Mouse (Mus musculus) hindbrain, embryonic 15.5 days (tissue): Measurements from ENCODE around the gene Wdr76. TPM values are rescaled to one million over a fixed set of nuclear protein-coding genes. Genes with fewer than 3 reads are reported as not detected.
"Not testable (repeated sequence)": the region's sequence is repeated elsewhere in the genome, so short reads cannot be mapped to it uniquely, and the experiment has no call there.

Source experiments
- ATAC-seq: fragments of 200-750 bp; cut with Nextera tagmentation; 2 replicates; pipeline ENCODE4 v1.8.0; 2017; ENCODE audit warnings: low read depth, moderate number of reproducible peaks, moderate TSS enrichment; ENCODE audit not compliant: low FRiP score
- H3K27ac ChIP-seq: fragments of 300-500 bp; sonication (generic); replicated peaks from 2 replicates; pipeline ENCODE4 v1.5.1; 2015; ENCODE audit warnings: mild to moderate bottlenecking, inconsistent platforms
- H3K27me3 ChIP-seq: fragments of 300-500 bp; sonication (generic); 2 replicates; pipeline ENCODE4 v1.6.1; 2015; ENCODE audit warnings: control low read depth, inconsistent platforms
- H3K36me3 ChIP-seq: fragments of 300-500 bp; sonication (generic); 2 replicates; pipeline ENCODE4 v1.6.1; 2015; ENCODE audit warnings: control low read depth, inconsistent platforms
- H3K4me1 ChIP-seq: fragments of 300-500 bp; sonication (generic); replicated peaks from 2 replicates; pipeline ENCODE4 v1.6.1; 2015; ENCODE audit warnings: control low read depth, inconsistent platforms
- H3K4me2 ChIP-seq: fragments of 300-500 bp; sonication (generic); 2 replicates; pipeline ENCODE4 v1.6.1; 2015; ENCODE audit warnings: moderate library complexity, mild to moderate bottlenecking, inconsistent platforms
- H3K4me3 ChIP-seq: fragments of 300-500 bp; sonication (generic); 2 replicates; pipeline ENCODE4 v1.5.1; 2015; ENCODE audit warnings: mild to moderate bottlenecking, inconsistent platforms
- H3K9ac ChIP-seq: fragments of 300-500 bp; sonication (generic); 2 replicates; pipeline ENCODE4 v1.6.1; 2015; ENCODE audit warnings: inconsistent platforms
- H3K9me3 ChIP-seq: fragments of 300-500 bp; sonication (generic); 2 replicates; pipeline ENCODE4 v1.6.1; 2016; ENCODE audit warnings: control low read depth, inconsistent platforms
- WGBS: fragments of 180-500 bp; shearing (Covaris S2); methylation state at CpG from one replicate; pipeline ENCODE4 v1.1.7; 2015; 5-methylcytosine and 5-hydroxymethylcytosine counted together
- polyA plus RNA-seq: library from polyadenylated mRNA; unstranded; fragments of >200 nt; fragmentation: Nextera tagmentation; extraction: Ambion mirVana; gene quantifications from 2 replicates; pipeline ENCODE4 v1.2.1, GENCODE M21; 2015

Wdr76 gene
- polyA plus RNA-seq, 1 experiment from 2014 or later, result 3.9 TPM

DNA sequence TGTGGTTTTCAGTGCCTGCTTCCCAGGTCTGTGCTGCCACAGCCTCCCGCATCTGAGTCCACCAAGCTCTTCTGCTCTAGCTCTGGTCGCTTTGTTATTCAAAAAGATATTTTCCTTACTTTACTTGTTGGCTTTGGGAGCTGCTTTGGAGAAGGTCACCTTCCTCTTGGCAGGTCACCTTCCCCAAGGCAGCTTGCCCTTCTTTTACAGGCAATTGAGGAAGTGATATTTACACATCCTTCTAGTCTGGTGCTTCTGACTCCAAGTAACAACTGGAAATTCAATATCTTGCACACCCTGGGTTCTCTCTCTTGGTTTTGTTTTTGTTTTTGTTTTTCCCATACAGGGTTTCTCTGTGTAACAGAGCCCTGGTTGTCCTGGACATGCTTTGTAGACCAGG is 22.1 kb upstream of the Wdr76 start:
- H3K9ac ChIP-seq, H3K36me3 ChIP-seq, H3K4me3 ChIP-seq, H3K4me2 ChIP-seq, H3K27ac ChIP-seq, ATAC-seq, H3K4me1 ChIP-seq, H3K27me3 ChIP-seq, H3K9me3 ChIP-seq: not testable (repeated sequence)
- WGBS, result 88% methylated on average over 2 of the region's 2 CpGs

DNA sequence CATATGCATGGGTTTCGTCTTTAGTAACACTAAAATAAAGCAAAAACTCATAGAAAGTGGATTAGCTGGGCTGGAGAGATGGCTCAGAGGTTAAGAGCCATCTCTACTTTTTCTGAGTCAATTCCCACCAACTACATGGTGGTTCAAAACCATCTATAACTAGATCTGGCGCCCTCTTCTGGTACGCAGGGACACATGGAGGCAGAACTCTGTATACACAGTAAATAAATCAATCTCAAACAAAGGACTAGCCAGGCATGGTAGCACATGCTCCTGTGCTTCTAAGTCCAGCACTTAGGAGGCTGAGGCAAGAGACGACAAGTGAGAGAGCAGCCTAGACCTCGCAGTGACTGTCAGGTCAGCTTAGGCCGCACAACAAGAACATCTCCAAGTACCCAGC is 5.0 kb upstream of the Wdr76 start:
- H3K9ac ChIP-seq, H3K4me2 ChIP-seq, H3K36me3 ChIP-seq, H3K9me3 ChIP-seq, H3K4me3 ChIP-seq, H3K27me3 ChIP-seq, H3K4me1 ChIP-seq, ATAC-seq, H3K27ac ChIP-seq: not testable (repeated sequence)
- 100% methylated on average over 1 of the region's 6 CpGs for WGBS

DNA sequence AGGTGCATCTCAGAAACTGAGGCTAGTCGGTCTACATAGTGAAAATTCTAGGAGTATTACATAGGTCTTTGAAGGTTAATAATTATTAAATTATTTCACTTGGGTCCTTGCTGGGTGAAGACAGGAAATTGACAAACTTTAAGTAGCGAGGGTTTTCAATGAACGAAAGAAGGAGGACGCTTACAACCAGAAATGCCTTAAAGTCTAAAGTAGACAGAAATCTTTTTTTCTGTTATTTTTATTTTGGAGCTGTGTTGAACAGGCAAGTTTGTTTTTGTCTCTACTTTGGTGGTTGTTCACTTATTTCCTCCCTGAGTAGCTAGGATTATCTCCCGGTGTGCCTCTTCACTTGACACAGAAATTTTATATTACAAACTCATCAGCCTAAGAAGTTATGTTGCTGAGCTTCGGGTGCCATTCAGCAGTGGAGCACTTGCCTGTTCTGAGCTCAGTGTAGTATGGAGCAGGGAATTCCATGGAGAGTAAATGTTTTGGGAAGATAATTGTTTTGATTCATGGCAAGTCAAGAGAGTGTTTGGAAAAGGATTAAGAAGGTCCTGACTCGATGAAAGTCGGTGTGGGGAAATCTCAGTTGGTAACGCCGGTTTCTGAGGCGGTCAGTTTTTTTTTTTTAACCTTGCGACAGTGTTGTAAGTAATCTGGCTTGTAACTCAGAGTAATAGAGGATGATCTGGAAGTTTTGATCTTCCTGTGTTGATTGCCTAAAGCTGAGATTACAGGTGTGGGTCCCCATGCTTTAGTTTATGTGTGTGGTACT is 839 bp downstream of the Wdr76 start:
- Histone ChIP-seq H3K9me3 (no peaks in the 10 kb centered on the region), H3K4me2 (peak overlapping the region; percentile 77), H3K36me3 (no peaks in the 10 kb centered on the region), H3K4me1 (peaks cover 23% of the 10 kb centered on the region), H3K27me3 (no peaks in the 10 kb centered on the region), H3K27ac (no peak overlapping the region), H3K4me3 (peak overlapping the region; percentile 69), H3K9ac (peak overlapping the region; percentile 68)
- WGBS, result 29% methylated on average over 12 of the region's 12 CpGs
- ATAC-seq, result no peak

GRCm38 (mm10) chr2:121507951-121508330 is 1.4 kb downstream of the Wdr76 start:
- peak overlapping the region; percentile 69; the same call in 1 of the 2 replicates for H3K4me3 ChIP-seq
- no peak for ATAC-seq
- 80% methylated on average over 2 of the region's 2 CpGs for WGBS
- H3K9ac ChIP-seq, result no peak overlapping the region
- H3K9me3 ChIP-seq, result no peaks in the 10 kb centered on the region
- no peak overlapping the region for H3K27ac ChIP-seq
- peak overlapping the region; percentile 77 for H3K4me2 ChIP-seq
- H3K36me3 ChIP-seq, result no peaks in the 10 kb centered on the region
- H3K4me1 ChIP-seq, result peaks cover 23% of the 10 kb centered on the region
- no peaks in the 10 kb centered on the region for H3K27me3 ChIP-seq

- 22% methylated on average over 16 of the region's 16 CpGs for WGBS
- ATAC-seq, result peak; percentile 52; the same call in 1 of the 2 replicates
- H3K9me3 ChIP-seq, result no peaks in the 10 kb centered on the region
- no peaks in the 10 kb centered on the region for H3K27me3 ChIP-seq
- peak overlapping the region; percentile 36 for H3K4me3 ChIP-seq
- peak overlapping the region; percentile 37 for H3K9ac ChIP-seq
- H3K36me3 ChIP-seq, result no peaks in the 10 kb centered on the region
- H3K4me1 ChIP-seq, result peaks cover 23% of the 10 kb centered on the region
- H3K4me2 ChIP-seq, result peak overlapping the region; percentile 54
- no peak overlapping the region for H3K27ac ChIP-seq
Observed at GRCm38 (mm10) chr2:121509584-121509983, 3.1 kb downstream of the Wdr76 start.

GRCm38 (mm10) chr2:121511401-121511800 is 4.9 kb downstream of the Wdr76 start:
- Histone ChIP-seq H3K4me1 (peaks cover 19% of the 10 kb centered on the region), H3K36me3 (no peaks in the 10 kb centered on the region), H3K4me3 (no peak overlapping the region), H3K9me3 (no peaks in the 10 kb centered on the region), H3K27ac (no peak overlapping the region), H3K4me2 (no peak overlapping the region), H3K9ac (no peak overlapping the region), H3K27me3 (no peaks in the 10 kb centered on the region)
- WGBS, result 95% methylated on average over 8 of the region's 8 CpGs
- ATAC-seq, result no peak

DNA sequence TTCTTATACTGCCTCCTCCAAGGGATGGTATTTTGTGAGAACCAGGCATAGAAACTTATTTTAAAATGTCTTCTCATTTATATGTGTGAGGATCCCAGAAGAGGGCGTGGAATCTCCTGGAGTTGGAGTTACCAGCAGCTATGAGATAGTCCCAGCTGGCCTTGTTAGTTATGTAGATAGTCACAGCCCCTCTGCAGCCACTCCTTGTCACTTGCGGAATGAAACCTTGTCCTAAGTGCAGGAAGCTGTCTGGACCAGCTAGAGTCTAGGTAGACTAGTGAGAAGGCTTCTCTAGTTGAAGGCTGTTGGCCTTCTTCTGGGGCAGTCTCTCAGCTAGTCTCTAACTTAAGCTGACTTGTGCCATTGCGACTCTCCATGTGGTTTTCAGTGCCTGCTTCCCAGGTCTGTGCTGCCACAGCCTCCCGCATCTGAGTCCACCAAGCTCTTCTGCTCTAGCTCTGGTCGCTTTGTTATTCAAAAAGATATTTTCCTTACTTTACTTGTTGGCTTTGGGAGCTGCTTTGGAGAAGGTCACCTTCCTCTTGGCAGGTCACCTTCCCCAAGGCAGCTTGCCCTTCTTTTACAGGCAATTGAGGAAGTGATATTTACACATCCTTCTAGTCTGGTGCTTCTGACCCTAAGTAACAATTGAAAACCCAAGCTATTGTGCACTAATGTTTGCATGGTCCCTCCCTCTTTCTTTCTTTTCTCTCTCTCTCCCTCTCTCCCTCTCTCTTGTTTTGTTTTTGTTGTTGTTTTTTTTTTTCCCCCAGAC is 6.7 kb downstream of the Wdr76 start:
- WGBS, result 94% methylated on average over 5 of the region's 5 CpGs
- not testable (repeated sequence) for H3K36me3 ChIP-seq, H3K9ac ChIP-seq, H3K27me3 ChIP-seq, ATAC-seq, H3K4me2 ChIP-seq, H3K27ac ChIP-seq, H3K9me3 ChIP-seq, H3K4me1 ChIP-seq, H3K4me3 ChIP-seq

- H3K4me1 ChIP-seq, result 0 out of 2 replicates have a peak, but pooled peaks cover 5% of the 10 kb centered on the region
- H3K27me3 ChIP-seq, result no peaks in the 10 kb centered on the region
- no peak overlapping the region for H3K27ac ChIP-seq
- H3K4me2 ChIP-seq, result no peak overlapping the region
- H3K9me3 ChIP-seq, result no peaks in the 10 kb centered on the region
- 95% methylated on average over 4 of the region's 4 CpGs for WGBS
- H3K4me3 ChIP-seq, result no peak overlapping the region
- no peak overlapping the region for H3K9ac ChIP-seq
- ATAC-seq, result no peak
- H3K36me3 ChIP-seq, result no peaks in the 10 kb centered on the region
Observed at GRCm38 (mm10) chr2:121514211-121514610, 7.7 kb downstream of the Wdr76 start.

- Histone ChIP-seq H3K4me2 (no peak overlapping the region), H3K27me3 (no peaks in the 10 kb centered on the region), H3K4me3 (no peak overlapping the region), H3K27ac (no peak overlapping the region), H3K36me3 (no peaks in the 10 kb centered on the region; the same call in 1 of the 2 replicates), H3K9me3 (no peaks in the 10 kb centered on the region), H3K4me1 (no peaks in the 10 kb centered on the region), H3K9ac (no peak overlapping the region)
- 94% methylated on average over 5 of the region's 5 CpGs for WGBS
- ATAC-seq, result no peak
Observed at GRCm38 (mm10) chr2:121518106-121518505, 11.6 kb downstream of the Wdr76 start.

GRCm38 (mm10) chr2:121518711-121519110 is 12.2 kb downstream of the Wdr76 start:
- H3K27me3 ChIP-seq, H3K4me1 ChIP-seq, H3K27ac ChIP-seq, H3K9me3 ChIP-seq, H3K36me3 ChIP-seq, H3K4me2 ChIP-seq, H3K4me3 ChIP-seq, H3K9ac ChIP-seq, ATAC-seq: not testable (repeated sequence)
- 93% methylated on average over 4 of the region's 4 CpGs for WGBS

GRCm38 (mm10) chr2:121522006-121522405 is 15.5 kb downstream of the Wdr76 start:
- 89% methylated on average over 2 of the region's 2 CpGs for WGBS
- Histone ChIP-seq H3K4me2 (no peak overlapping the region), H3K27ac (no peak overlapping the region), H3K4me3 (no peak overlapping the region), H3K4me1 (no peaks in the 10 kb centered on the region), H3K36me3 (no peaks in the 10 kb centered on the region; the same call in 1 of the 2 replicates), H3K27me3 (no peaks in the 10 kb centered on the region), H3K9me3 (no peaks in the 10 kb centered on the region), H3K9ac (no peak overlapping the region)
- ATAC-seq, result no peak

GRCm38 (mm10) chr2:121522830-121523229 is 16.3 kb downstream of the Wdr76 start:
- H3K4me3 ChIP-seq, H3K27ac ChIP-seq, H3K9ac ChIP-seq, H3K9me3 ChIP-seq, H3K4me2 ChIP-seq, H3K27me3 ChIP-seq, H3K36me3 ChIP-seq, ATAC-seq, H3K4me1 ChIP-seq: not testable (repeated sequence)
- WGBS, result 99% methylated on average over 3 of the region's 3 CpGs
